28 mouse cellular contexts compared by ENCODE assay signal in the genomic region with DNA sequence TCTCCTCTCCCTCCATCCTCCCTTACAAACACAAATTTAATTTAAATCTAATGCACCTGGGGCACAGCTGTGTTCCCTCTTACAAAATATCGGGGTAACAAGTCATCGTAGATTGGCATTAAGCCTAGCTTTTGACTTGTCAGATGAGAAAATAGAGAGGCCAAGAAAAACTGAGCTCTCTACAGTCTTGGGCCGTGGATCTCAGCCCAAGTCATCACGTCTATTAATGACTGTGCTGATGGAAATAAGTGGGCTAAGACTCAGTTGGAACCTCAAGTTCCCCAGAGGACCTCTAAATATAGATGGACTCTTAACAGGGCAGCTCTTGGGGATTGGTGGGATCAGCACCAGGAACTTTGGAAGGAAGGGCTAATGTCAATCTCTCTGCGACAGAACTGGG. TPM values are rescaled to one million over a fixed set of nuclear protein-coding genes. Genes with fewer than 3 reads are reported as not detected.
DNase-seq lines count a peak whose midpoint lies in the region; ATAC-seq and TF ChIP-seq lines count a peak whose summit lies in the region.
"Had no signal": no experiment of that assay in that cellular context is flagged by ENCODE, and none has a peak within 500 bp of the region (broad histone marks: within the 10 kb centered on the region; RNA-seq: fewer than 3 reads in every experiment).

No protein-coding gene starts in this region.

- no peak; the same call in 1 of the 2 replicates for ATAC-seq in limb, embryonic 14.5 days (ENCODE audit: low FRiP score, low read depth)
- ATAC-seq: forebrain, embryonic 15.5 days had no signal

- no peak for TF ChIP-seq POLR2A in limb, embryonic 14.5 days (IDR thresholded peaks at IDR 0.05; ENCODE audit: borderline replicate concordance, extremely low read depth, insufficient read depth, insufficient read length)

- H3K27ac ChIP-seq in limb, embryonic 14.5 days (replicated peaks; ENCODE audit: low read depth, low read length), result no peak overlapping the region
- H3K27ac ChIP-seq in limb, embryonic 10.5 days, result no peak overlapping the region
- H3K27ac ChIP-seq in brown adipose tissue, adult 24 weeks (replicated peaks; ENCODE audit: low read depth, low read length), result peak overlapping the region; percentile 27; the same call in 1 of the 2 replicates
- H3K27ac ChIP-seq: embryonic facial prominence, embryonic 13.5 days; forebrain, embryonic 15.5 days; hindbrain, embryonic 13.5 days; kidney, embryonic 15.5 days; left cerebral cortex, adult 2 months; midbrain, embryonic 10.5 days; neural tube, embryonic 15.5 days; stomach, postnatal 0 days had no signal

- H3K4me3 ChIP-seq in limb, embryonic 14.5 days (replicated peaks; ENCODE audit: low read length), result no peak overlapping the region
- H3K4me3 ChIP-seq in limb, embryonic 10.5 days, result no peak overlapping the region
- no peak overlapping the region for H3K4me3 ChIP-seq in brown adipose tissue, adult 24 weeks (ENCODE audit: insufficient read depth, low read depth, low read length)
- H3K4me3 ChIP-seq: embryonic facial prominence, embryonic 13.5 days; forebrain, embryonic 15.5 days; heart, embryonic 13.5 days; hindbrain, embryonic 13.5 days; kidney, embryonic 15.5 days; left cerebral cortex, adult 2 months; midbrain, embryonic 10.5 days; neural tube, embryonic 15.5 days had no signal

- H3K9me3 ChIP-seq in limb, embryonic 14.5 days (ENCODE audit: control insufficient read depth, low read length), result no peaks in the 10 kb centered on the region
- no peaks in the 10 kb centered on the region for H3K9me3 ChIP-seq in limb, embryonic 10.5 days (replicated peaks)
- H3K9me3 ChIP-seq: embryonic facial prominence, embryonic 13.5 days; forebrain, embryonic 15.5 days; G1E; heart, embryonic 13.5 days; hindbrain, embryonic 13.5 days; kidney, embryonic 15.5 days; midbrain, embryonic 10.5 days; neural tube, embryonic 15.5 days had no signal

- no peak overlapping the region for H3K9ac ChIP-seq in limb, embryonic 14.5 days (ENCODE audit: low read depth, low read length, severe bottlenecking)
- H3K9ac ChIP-seq: embryonic facial prominence, embryonic 13.5 days; forebrain, embryonic 15.5 days; heart, embryonic 13.5 days; hindbrain, embryonic 13.5 days; kidney, embryonic 15.5 days; neural tube, embryonic 15.5 days had no signal

- no peak overlapping the region for H3K4me2 ChIP-seq in limb, embryonic 14.5 days (replicated peaks; ENCODE audit: low read depth, low read length, severe bottlenecking)
- H3K4me2 ChIP-seq: embryonic facial prominence, embryonic 13.5 days; forebrain, embryonic 15.5 days; heart, embryonic 13.5 days; hindbrain, embryonic 13.5 days; kidney, embryonic 15.5 days; neural tube, embryonic 15.5 days had no signal

- H3K27me3 ChIP-seq in limb, embryonic 14.5 days (ENCODE audit: control insufficient read depth, insufficient read depth, low read length), result no peaks in the 10 kb centered on the region
- H3K27me3 ChIP-seq in limb, embryonic 10.5 days (ENCODE audit: low read depth, poor library complexity, severe bottlenecking), result no peaks in the 10 kb centered on the region
- H3K27me3 ChIP-seq: CH12.LX; embryonic facial prominence, embryonic 13.5 days; forebrain, embryonic 15.5 days; heart, embryonic 13.5 days; hindbrain, embryonic 13.5 days; kidney, embryonic 15.5 days; neural tube, embryonic 15.5 days had no signal

- H3K4me1 ChIP-seq in limb, embryonic 14.5 days (ENCODE audit: control insufficient read depth, insufficient read depth, low read length), result no peaks in the 10 kb centered on the region
- H3K4me1 ChIP-seq in limb, embryonic 10.5 days, result no peaks in the 10 kb centered on the region
- H3K4me1 ChIP-seq in brown adipose tissue, adult 24 weeks (ENCODE audit: control insufficient read depth, insufficient read depth, insufficient read length, low read length), result no peaks in the 10 kb centered on the region
- H3K4me1 ChIP-seq: embryonic facial prominence, embryonic 13.5 days; forebrain, embryonic 15.5 days; hindbrain, embryonic 13.5 days; kidney, embryonic 15.5 days; midbrain, embryonic 10.5 days; neural tube, embryonic 15.5 days had no signal

- H3K36me3 ChIP-seq in limb, embryonic 14.5 days (ENCODE audit: control insufficient read depth, insufficient read depth, low read length), result peaks cover 47% of the 10 kb centered on the region
- H3K36me3 ChIP-seq in limb, embryonic 10.5 days, result peaks cover 82% of the 10 kb centered on the region
- H3K36me3 ChIP-seq: forebrain, embryonic 15.5 days had no signal

- intact Hi-C loops in heart, postnatal 25 days (cut with DNase I), result no loop called here

- peak; percentile 44 to 61 for DNase-seq in heart, adult 18-20 months
- DNase-seq in heart, postnatal 25 days (ENCODE audit: low spot score), result no peak
- peak; percentile 13 for DNase-seq in limb, embryonic 14.5 days (ENCODE audit: low spot score)
- DNase-seq in limb, embryonic 10.5 days (ENCODE audit: low spot score), result no peak
- peak; percentile 75 for DNase-seq in gonadal fat pad, adult 2 months (ENCODE audit: low read depth)
- no peak for DNase-seq in embryo, embryonic 11 days
- no peak for DNase-seq in layer of hippocampus, postnatal 14 days (ENCODE audit: low spot score in 2 of 2)
- DNase-seq: adrenal gland, adult 8-10 months; B cell, adult 2 months; cerebellum, adult 18-20 months; cerebellum, postnatal 25 days; kidney, adult 11 months; kidney, postnatal 36 days; layer of hippocampus, adult 9-11 months; left cerebral cortex, postnatal 4 days; thymus, postnatal 14 days had no signal

- 79% methylated on average over 5 of the region's 5 CpGs for WGBS in limb, embryonic 14.5 days
- 96% methylated on average over 5 of the region's 5 CpGs for WGBS in limb, embryonic 10.5 days

RNA-seq across cellular contexts. Expression of a gene that starts 33.1 kb away (rescaled TPM):
- 10 to 100 TPM in 1 of 2 experiments, 1 to 10 TPM in 1; 10.0 to 12.1 TPM for total RNA-seq in heart, adult 18-20 months (2021)
- 10 to 100 TPM in 1 of 2 experiments, 1 to 10 TPM in 1; 8.7 to 10.3 TPM for total RNA-seq in heart, postnatal 25 days (2021)
- polyA plus RNA-seq in limb, embryonic 14.5 days (2012; rRNA removed), result 51.4 and 66.6 TPM in 2 replicates
- 51.7 and 54.8 TPM in 2 replicates for polyA plus RNA-seq in limb, embryonic 14.5 days (2014; fragmentation: Nextera tagmentation; extraction: Ambion mirVana)
- 22.8 and 34.0 TPM in 2 replicates for polyA plus RNA-seq in limb, embryonic 10.5 days (2016; fragmentation: Nextera tagmentation; extraction: Ambion mirVana)
- polyA plus RNA-seq in brown adipose tissue, adult 24 weeks (2012; ENCODE audit: insufficient read depth, insufficient read length, missing spikeins), result 6.4 and 12.2 TPM in 2 replicates
- polyA plus RNA-seq in gonadal fat pad, adult 2 months (2012; rRNA removed), result 53.5 and 66.1 TPM in 2 replicates
- total RNA-seq in layer of hippocampus, postnatal 14 days (2021), result 10 to 100 TPM; 17.1 to 21.1 TPM

Comparison
In these comparisons a context has a peak if more than half of its experiments do, and no peak if none do; other contexts are left out.
1. DNase-seq: peak in heart, adult 18-20 months (2 of 2), limb, embryonic 14.5 days (single experiment) and gonadal fat pad, adult 2 months (single experiment); none in heart, postnatal 25 days (single experiment), limb, embryonic 10.5 days (single experiment), embryo, embryonic 11 days (single experiment) and layer of hippocampus, postnatal 14 days (0 of 2).